Mouse (Mus musculus) adrenal gland, postnatal 14 days (tissue): Measurements from ENCODE around the gene Cfap161. TPM values are rescaled to one million over a fixed set of nuclear protein-coding genes. Genes with fewer than 3 reads are reported as not detected.

ENCODE experiments used
- DNase-seq: peaks from one replicate; pipeline ENCODE4 v3.0.0; 2021; ENCODE audit warnings: mixed read lengths
- long read RNA-seq, 2 experiments: library from polyadenylated mRNA; stranded (forward); transcript quantifications; one replicate each; pipeline ENCODE4 v2.0.0; 2021
- total RNA-seq: library from RNA; stranded (reverse); gene quantifications from 2 replicates; pipeline ENCODE4 v1.2.3, GENCODE M21; 2021

Cfap161 gene
- total RNA-seq, result 0.38 TPM in 1 of 2 replicates, not detected in the other
- long read RNA-seq, experiment 1, result 0 reads
- long read RNA-seq, experiment 2, result 0 reads

- DNase-seq, result peak; percentile 79
These were observed at the start of gene Cfap161 for GRCm38 (mm10) chr7:83794705-83795104. Gene Cfap161 (minus strand): TSS chr7:83794880.

DNA sequence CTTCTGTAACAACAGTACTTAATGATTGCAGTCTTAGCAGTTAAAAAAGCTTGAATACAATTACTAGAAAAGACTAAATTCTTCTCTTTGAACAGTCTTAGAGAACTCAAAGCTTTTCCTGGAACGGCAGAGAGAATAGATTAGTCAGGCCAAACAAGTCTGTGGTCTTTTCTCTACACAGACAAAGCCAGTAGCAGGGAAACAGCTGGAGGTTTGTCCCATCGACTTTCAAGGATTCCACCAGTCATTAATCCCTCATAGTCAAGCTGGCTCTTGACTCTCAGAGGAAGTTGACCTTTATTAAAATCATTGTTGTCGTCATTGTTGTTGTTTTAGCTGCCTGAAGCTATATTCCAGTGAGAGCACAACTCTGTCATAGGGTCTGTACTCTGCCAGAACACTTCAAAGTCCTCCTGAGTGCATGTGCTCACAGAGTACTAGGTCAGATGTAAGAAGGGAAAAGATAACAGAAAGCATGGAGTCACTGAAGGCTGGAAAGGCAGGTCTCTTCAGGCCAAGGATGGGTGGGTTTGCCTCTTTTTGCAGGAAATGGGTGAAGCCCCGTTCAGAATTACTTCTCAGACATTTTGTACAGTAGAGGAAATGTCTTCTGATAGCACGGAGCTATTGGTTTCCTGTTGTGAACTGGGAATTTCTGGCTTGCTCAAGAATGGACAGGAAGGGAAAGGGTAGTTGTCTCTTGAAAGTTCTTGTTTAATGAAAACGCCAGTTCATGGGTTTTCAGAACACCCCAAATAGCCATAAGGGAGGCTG, 48.0 kb upstream of the Cfap161 start:
- DNase-seq, result no peak

DNA sequence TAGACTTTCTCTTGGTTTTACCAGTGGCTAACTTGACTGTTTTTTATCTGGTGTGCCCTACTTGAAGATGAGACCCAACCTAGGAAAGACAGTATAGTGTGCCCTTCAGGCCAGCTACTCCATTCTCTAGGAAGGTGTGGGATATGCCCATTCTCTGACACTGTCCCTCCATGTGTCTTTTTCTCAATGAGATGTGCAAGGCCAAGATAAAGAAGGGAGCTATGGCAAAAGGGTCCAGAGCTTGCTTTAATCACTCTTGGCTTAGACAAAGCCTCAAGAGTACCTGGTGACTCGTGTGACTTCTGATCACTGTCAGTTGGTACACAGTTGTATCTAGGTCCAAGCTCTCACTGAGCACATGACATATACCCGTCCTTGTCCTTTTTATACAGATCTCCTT, 45.4 kb upstream of the Cfap161 start:
- DNase-seq, result no peak

GRCm38 (mm10) chr7:83838525-83839224, 44.0 kb upstream of the Cfap161 start:
- no peak for DNase-seq

DNA sequence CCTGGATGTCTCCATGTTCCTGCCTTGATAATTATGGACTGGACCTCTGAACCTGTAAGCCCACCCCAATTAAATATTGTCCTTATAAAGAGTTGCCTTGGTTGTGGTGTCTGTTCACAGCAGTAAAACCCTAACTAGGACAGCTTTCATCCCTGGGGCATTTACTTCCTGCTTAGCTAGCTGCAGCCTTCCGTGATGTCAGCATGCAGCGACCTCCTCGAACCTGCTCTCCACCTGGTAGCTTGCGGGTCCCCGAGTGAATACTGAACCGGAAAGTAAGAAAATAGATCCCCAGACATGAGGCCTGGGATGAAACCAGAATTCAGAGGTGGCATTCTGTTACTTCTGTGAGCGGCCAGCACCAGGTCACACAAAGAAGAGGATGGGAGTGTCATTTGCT, 34.7 kb upstream of the Cfap161 start:
- DNase-seq, result no peak

- DNase-seq, result no peak
These were observed 32.9 kb upstream of the Cfap161 start for GRCm38 (mm10) chr7:83827402-83828076.

DNA sequence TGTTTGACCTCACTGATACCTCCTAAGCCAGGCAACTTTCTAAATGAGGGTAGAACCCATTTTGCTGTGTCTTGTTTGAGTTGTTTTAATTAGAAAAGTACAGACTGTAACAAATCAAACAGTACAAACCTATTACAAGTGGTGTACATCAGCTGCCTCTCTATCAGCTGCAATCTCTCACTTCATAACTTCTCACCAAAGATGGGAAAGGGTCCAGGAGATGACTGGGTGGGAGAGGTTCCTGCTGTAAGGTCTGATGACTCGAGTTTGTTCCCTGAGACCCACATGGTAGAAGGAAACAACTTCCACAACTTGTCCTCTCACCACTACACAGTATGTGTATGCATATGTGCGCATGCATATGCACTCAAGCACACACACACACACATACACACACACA, 32.1 kb upstream of the Cfap161 start:
- no peak for DNase-seq

GRCm38 (mm10) chr7:83821951-83822350, 27.3 kb upstream of the Cfap161 start:
- no peak for DNase-seq

- no peak for DNase-seq
These were observed 22.2 kb upstream of the Cfap161 start for GRCm38 (mm10) chr7:83816886-83817285.

DNA sequence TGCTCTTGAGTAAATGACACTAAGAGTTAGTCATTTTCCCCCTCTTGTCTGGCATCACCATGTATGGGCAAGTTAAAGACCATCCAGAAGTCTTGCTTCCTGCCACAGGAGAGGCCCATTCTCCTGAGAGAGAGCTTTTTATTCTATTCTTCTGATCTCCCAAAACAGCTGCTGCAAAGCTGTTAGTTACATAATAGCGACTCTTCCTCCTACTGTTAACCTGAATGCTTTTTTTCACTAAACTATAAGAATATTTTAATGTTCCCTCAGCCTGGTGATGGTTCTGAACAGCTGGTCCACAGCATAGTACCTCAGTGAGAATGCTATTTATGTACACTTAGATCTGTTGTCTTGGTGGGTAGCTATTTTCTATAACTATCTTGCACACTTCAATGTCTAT, 21.0 kb upstream of the Cfap161 start:
- DNase-seq, result no peak

DNA sequence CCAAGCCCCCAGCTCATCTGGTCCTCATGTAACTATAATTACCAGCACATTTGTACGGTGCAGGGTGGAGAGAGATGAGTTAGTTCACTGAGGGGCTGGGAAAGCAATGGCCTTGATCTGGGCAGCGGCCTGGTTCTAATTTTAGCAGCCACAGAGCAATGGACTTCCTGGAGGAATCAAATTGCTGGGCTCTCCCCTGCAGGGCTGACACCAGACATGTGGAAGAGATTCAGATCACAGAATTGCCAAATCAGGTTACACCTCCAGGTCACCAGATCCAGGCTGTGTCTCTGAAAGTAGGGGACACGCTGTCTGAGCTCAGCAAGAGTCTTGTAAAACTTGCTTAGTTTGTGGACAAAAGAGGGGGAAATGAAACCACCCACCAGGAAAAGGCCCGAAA, 19.3 kb upstream of the Cfap161 start:
- DNase-seq, result peak; percentile 59

GRCm38 (mm10) chr7:83813465-83813864, 18.8 kb upstream of the Cfap161 start:
- DNase-seq, result no peak

DNA sequence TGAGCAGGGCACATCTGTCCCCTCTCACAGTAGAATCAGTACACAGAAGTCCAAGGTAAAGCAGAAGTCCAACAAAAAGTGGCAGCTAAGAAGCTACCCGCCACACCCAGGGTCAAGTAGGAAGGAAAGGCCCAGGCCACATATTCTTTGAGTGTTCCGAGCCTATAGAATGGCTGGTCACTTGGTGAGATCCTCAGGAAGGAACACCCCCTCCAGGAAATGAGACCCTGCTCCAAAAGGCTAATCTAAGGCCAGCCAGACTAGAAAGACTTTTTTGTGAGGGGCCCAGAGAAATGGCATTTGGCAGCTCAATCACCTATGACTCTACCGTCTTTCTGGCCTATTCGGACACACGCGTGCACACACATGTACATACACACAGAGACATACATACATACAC, 18.3 kb upstream of the Cfap161 start:
- no peak for DNase-seq

- no peak for DNase-seq
These were observed 17.9 kb upstream of the Cfap161 start for GRCm38 (mm10) chr7:83812581-83812980.

DNA sequence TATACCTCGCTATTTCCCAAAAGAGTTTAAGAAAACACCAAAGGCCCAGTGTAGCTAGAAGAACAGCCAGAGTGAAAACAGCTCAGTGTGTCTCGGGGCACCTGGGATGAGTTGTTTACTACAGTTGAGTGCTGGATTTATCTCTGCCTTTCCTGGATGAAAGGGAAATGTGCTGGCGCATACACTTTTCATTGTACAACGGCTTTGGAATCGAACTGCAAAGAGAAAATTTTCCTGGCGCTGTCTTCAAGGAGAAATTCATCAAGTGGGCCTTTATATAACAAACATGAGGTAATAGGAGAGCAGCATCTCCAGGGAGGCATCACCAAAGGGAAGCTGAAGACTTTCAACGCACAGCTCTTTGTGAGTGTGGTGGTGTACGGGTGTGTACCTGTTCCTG, 17.2 kb upstream of the Cfap161 start:
- peak; percentile 20 for DNase-seq

DNA sequence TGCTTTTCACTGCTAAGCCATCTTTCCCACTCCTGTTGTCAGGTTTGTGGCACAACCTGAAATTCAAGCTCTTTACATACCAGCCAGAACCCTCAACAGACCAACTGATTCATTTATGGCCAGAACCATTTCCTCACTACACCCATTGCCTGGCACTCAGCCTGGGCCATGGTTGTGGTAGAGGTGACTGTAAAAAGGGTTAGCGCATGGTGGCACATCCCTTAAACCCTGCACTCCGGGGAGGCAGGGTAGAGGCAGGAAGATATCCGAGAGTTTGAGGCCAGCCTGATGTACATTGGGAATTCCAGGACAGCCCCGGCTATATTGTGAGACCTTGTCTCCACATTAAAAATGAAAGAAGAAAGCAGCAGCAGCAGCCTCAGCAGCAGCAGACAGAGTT, 16.8 kb upstream of the Cfap161 start:
- no peak for DNase-seq

DNA sequence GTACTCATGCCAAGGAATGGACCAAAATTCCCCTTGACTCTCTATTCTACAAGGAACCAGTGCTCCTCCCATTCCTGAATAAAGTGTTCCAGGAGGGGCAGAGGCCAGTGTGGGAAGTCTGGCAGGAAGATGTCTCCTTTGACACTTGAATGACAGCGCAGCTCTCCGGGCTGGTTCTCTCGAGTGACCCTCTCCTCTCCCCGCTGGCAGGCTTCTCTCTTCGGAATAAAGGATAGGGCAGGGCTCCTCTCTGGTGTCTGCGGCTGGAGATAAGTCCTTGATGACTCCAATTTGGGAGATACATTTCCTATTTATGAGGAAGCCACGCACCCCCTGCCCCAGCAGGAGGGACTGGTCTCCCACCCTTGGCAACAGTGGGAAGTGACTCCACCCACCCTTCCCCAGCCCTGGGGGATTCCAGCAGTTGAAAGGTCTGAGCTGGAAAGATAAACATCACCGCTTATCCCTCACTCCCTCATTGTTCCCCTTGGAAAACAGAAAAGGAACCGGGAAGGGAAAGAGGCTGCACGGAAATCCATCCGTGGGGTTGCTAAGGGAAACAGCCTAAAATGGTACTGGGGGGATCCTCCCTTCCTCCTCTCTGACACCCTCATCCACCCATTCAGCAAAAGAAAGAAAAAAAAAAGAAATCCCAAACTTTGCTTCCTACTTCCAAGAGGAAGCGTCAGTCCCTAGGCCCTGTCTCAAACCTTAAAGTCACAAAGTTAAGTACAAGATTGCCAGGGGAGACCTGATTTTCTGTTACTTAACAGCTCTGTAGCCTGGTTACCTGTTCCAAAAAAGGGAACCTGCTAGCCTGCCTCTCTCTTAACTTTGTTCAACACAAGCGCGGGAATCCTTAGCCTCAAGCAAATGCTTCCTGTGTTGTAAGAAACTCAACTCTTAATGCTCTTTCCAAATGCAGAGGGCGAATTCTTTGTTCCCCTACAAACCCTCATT, 15.7 kb upstream of the Cfap161 start:
- peak; percentile 52 for DNase-seq

- no peak for DNase-seq
These were observed 15.0 kb upstream of the Cfap161 start for GRCm38 (mm10) chr7:83809715-83810114.

- DNase-seq, result peak; percentile 60
These were observed 14.4 kb upstream of the Cfap161 start for GRCm38 (mm10) chr7:83809060-83809459.

DNA sequence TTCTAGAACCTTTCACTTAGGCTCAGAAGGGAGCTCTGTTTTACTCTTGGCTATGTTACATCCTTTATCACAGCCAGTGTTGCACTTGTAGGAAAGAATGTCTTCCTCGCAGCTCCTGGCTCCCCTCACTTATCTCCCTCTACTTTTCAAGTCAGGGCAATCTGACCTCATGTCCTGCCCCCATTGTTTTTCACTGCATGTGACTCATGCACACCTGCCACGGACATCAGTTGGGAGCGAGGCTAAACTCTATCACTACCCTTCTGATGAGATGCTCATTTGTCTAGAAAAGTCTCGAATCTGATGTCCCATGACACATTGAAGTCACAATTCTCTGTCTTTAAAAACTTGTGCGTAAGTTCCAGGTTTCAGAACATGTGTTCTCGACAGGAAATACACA, 12.3 kb upstream of the Cfap161 start:
- no peak for DNase-seq

GRCm38 (mm10) chr7:83803777-83804176, 9.1 kb upstream of the Cfap161 start:
- DNase-seq, result no peak

DNA sequence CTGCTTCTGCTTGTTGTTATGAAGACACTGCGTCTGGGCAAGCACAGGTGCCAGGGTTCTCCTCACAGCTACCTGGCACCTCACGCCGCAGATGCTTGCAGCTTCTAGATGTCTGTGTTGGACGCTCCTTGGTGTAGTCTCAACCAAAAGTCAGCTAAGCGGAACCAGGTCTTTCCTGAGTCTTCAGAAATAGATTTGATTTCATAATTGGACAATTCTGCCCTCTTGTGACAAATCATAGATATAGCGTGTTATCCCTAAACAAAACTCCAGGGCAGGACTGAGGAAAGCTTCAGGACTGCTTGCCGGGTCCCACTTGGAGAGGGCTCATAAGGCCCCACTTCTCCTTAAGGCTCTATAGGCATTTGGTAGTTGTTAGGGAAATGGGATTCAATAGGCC, 7.8 kb upstream of the Cfap161 start:
- DNase-seq, result peak; percentile 39
